Mouse (Mus musculus) erythroblast, embryonic 14.5 days (primary cell): ENCODE measurements around the gene Trpm3.

Experiments used
- GATA1 ChIP-seq: IDR thresholded peaks from 2 replicates; pipeline ENCODE4 v1.6.1; 2012; ENCODE audit warnings: low read length, inconsistent platforms, mixed read lengths
- TAL1 ChIP-seq: IDR thresholded peaks from 3 replicates; pipeline ENCODE4 v1.6.1; 2012; ENCODE audit warnings: low read length, inconsistent platforms, mixed read lengths

DNA sequence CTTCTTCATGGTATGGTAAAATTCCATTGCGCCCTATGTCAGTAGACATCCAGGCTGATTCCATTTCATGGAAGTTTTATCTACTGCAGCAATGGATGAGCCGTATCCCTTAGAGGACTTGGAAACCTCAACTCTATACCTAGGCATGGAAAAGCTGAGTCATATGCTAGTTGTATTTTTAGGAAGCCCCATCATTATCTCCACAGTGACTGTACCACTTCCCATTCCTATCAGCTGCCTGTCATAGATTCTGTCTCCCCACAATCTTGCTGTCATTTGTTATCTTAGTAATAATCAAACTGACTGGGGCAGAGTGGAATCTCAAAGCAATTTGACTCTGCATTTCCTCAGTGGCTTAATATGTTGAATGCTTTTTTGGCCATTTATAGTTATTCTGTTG is 169.2 kb downstream of the Trpm3 start:
- TF ChIP-seq TAL1: no peak
- TF ChIP-seq GATA1: no peak
